Mouse (Mus musculus) MEL (cell line): ENCODE measurements around the gene Tcf25. TPM values are rescaled to one million over a fixed set of nuclear protein-coding genes. Genes with fewer than 3 reads are reported as not detected.

Source experiments
- DNase-seq: peaks from one replicate; pipeline ENCODE4 v3.0.0; 2011; ENCODE audit warnings: low read depth, low spot score
- H3K27ac ChIP-seq: 2 replicates; pipeline ENCODE4 v1.5.1; 2012; ENCODE audit warnings: low read depth, mild to moderate bottlenecking, control low read depth, low read length, moderate library complexity; ENCODE audit not compliant: control insufficient read depth
- H3K27me3 ChIP-seq, 2 experiments: fragments of 150-350 bp in 1 of 2; sonication (generic) in 1 of 2; 2 replicates each; pipeline ENCODE4 v1.6.1; 2012; ENCODE audit warnings: low read length in 2 of 2, mild to moderate bottlenecking in 2 of 2, improper control_type of control experiment in 1 of 2, moderate library complexity in 1 of 2; ENCODE audit not compliant: insufficient read depth in 2 of 2, control insufficient read depth in 1 of 2
- H3K36me3 ChIP-seq, 2 experiments: 2 replicates each; pipeline ENCODE4 v1.6.1; 2012 to 2014; ENCODE audit warnings: low read length in 2 of 2, improper control_type of control experiment in 1 of 2, inconsistent platforms in 1 of 2, mild to moderate bottlenecking in 1 of 2; ENCODE audit not compliant: insufficient read depth in 2 of 2, control insufficient read depth in 1 of 2
- H3K4me1 ChIP-seq, 2 experiments: fragments of 150-350 bp in 1 of 2; sonication (generic) in 1 of 2; 2 replicates each; pipeline ENCODE4 v1.6.1; 2012; ENCODE audit warnings: low read length in 2 of 2, improper control_type of control experiment in 1 of 2, mild to moderate bottlenecking in 1 of 2; ENCODE audit not compliant: insufficient read depth in 2 of 2, control insufficient read depth in 1 of 2
- H3K4me3 ChIP-seq, 2 experiments: fragments of 150-350 bp in 1 of 2; sonication (generic) in 1 of 2; 2 replicates each; pipeline ENCODE4 v1.5.1; 2012; ENCODE audit warnings: low read depth in 2 of 2, low read length in 2 of 2, mild to moderate bottlenecking in 2 of 2, moderate library complexity in 2 of 2, control low read depth in 1 of 2, improper control_type of control experiment in 1 of 2; ENCODE audit not compliant: control insufficient read depth in 1 of 2, insufficient read depth in 1 of 2
- H3K79me2 ChIP-seq: 2 replicates; pipeline ENCODE4 v1.6.1; 2012; ENCODE audit warnings: mild to moderate bottlenecking, low read length, moderate library complexity; ENCODE audit not compliant: control insufficient read depth, poor library complexity, insufficient read depth
- H3K9ac ChIP-seq: 2 replicates; pipeline ENCODE4 v1.6.1; 2012; ENCODE audit warnings: low read depth, mild to moderate bottlenecking, control low read depth, low read length, moderate library complexity; ENCODE audit not compliant: control insufficient read depth, poor library complexity, severe bottlenecking
- H3K9me3 ChIP-seq: fragments of 150-350 bp; sonication (generic); replicated peaks from 2 replicates; pipeline ENCODE4 v1.6.1; 2012; ENCODE audit warnings: mild to moderate bottlenecking, low read length, improper control_type of control experiment, moderate library complexity; ENCODE audit not compliant: insufficient read depth
- CHD1 ChIP-seq: IDR thresholded peaks from 2 replicates; pipeline ENCODE4 v1.6.1; 2012; ENCODE audit warnings: low read depth, mild to moderate bottlenecking, inconsistent platforms, low read length, improper control_type of control experiment
- CHD2 ChIP-seq: IDR thresholded peaks from 2 replicates; pipeline ENCODE4 v1.6.1; 2011; ENCODE audit warnings: low read length, improper control_type of control experiment
- CTCF ChIP-seq, 3 experiments: IDR thresholded peaks in 2 of 3; conservative IDR thresholded peaks in 1 of 3; 2 replicates each; pipeline ENCODE4 v1.5.1; 2011 to 2012; ENCODE audit warnings: low read length in 3 of 3, low read depth in 2 of 3, mild to moderate bottlenecking in 2 of 3, improper control_type of control experiment in 1 of 3, inconsistent platforms in 1 of 3, mixed read lengths in 1 of 3, moderate library complexity in 1 of 3; ENCODE audit not compliant: control insufficient read depth in 1 of 3, insufficient read depth in 1 of 3, poor library complexity in 1 of 3, severe bottlenecking in 1 of 3
- E2F4 ChIP-seq: IDR thresholded peaks from 2 replicates; pipeline ENCODE4 v1.6.1; 2011; ENCODE audit warnings: low read depth, low read length, improper control_type of control experiment, borderline replicate concordance
- ELF1 ChIP-seq: IDR thresholded peaks from 2 replicates; pipeline ENCODE4 v1.6.1; 2014; ENCODE audit warnings: low read depth, mild to moderate bottlenecking, inconsistent platforms, low read length, improper control_type of control experiment, moderate library complexity
- EP300 ChIP-seq, 2 experiments: IDR thresholded peaks; 2 replicates each; pipeline ENCODE4 v1.6.1; 2011; ENCODE audit warnings: improper control_type of control experiment in 2 of 2, low read length in 2 of 2, low read depth in 1 of 2, mild to moderate bottlenecking in 1 of 2
- ETS1 ChIP-seq: IDR thresholded peaks from 2 replicates; pipeline ENCODE4 v1.6.1; 2012; ENCODE audit warnings: low read depth, mild to moderate bottlenecking, inconsistent platforms, low read length, improper control_type of control experiment, moderate library complexity
- GABPA ChIP-seq: IDR thresholded peaks from 2 replicates; pipeline ENCODE4 v1.6.1; 2012; ENCODE audit warnings: low read depth, mild to moderate bottlenecking, inconsistent platforms, low read length, improper control_type of control experiment, moderate library complexity
- KAT2A ChIP-seq: conservative IDR thresholded peaks from 2 replicates; pipeline ENCODE4 v1.6.1; 2012; ENCODE audit warnings: low read depth, low read length, improper control_type of control experiment, inconsistent platforms
- MAX ChIP-seq: IDR thresholded peaks from 2 replicates; pipeline ENCODE4 v1.6.1; 2011; ENCODE audit warnings: low read length, improper control_type of control experiment
- MXI1 ChIP-seq: IDR thresholded peaks from 2 replicates; pipeline ENCODE4 v1.6.1; 2011; ENCODE audit warnings: mild to moderate bottlenecking, low read depth, low read length, improper control_type of control experiment
- MYC ChIP-seq: IDR thresholded peaks from 2 replicates; pipeline ENCODE4 v1.6.1; 2011; ENCODE audit warnings: low read depth, mild to moderate bottlenecking, low read length, improper control_type of control experiment, moderate library complexity
- NRF1 ChIP-seq: IDR thresholded peaks from 2 replicates; pipeline ENCODE4 v1.6.1; 2014; ENCODE audit warnings: low read depth, mild to moderate bottlenecking, inconsistent platforms, low read length, improper control_type of control experiment, moderate library complexity; ENCODE audit not compliant: poor library complexity, insufficient read depth, severe bottlenecking
- POLR2A ChIP-seq, 2 experiments: IDR thresholded peaks; 2 replicates each; pipeline ENCODE4 v1.6.1; 2011 to 2012; ENCODE audit warnings: low read length in 2 of 2, mild to moderate bottlenecking in 2 of 2, control low read depth in 1 of 2, improper control_type of control experiment in 1 of 2, low read depth in 1 of 2, moderate library complexity in 1 of 2; ENCODE audit not compliant: control insufficient read depth in 1 of 2, insufficient read depth in 1 of 2, poor library complexity in 1 of 2
- POLR2AphosphoS2 ChIP-seq: IDR thresholded peaks from 2 replicates; pipeline ENCODE4 v1.6.1; 2011; ENCODE audit warnings: low read length, improper control_type of control experiment
- POLR2AphosphoS5 ChIP-seq: IDR thresholded peaks from 2 replicates; pipeline ENCODE4 v1.6.1; 2012; ENCODE audit warnings: low read depth, borderline replicate concordance, mild to moderate bottlenecking, inconsistent platforms, low read length, moderate library complexity, mixed read lengths
- RAD21 ChIP-seq: IDR thresholded peaks from 2 replicates; pipeline ENCODE4 v1.6.1; 2011; ENCODE audit warnings: mild to moderate bottlenecking, low read depth, low read length, improper control_type of control experiment
- TCF12 ChIP-seq: IDR thresholded peaks from 2 replicates; pipeline ENCODE4 v1.6.1; 2014; ENCODE audit warnings: low read depth, mild to moderate bottlenecking, inconsistent platforms, low read length, improper control_type of control experiment, moderate library complexity
- UBTF ChIP-seq: IDR thresholded peaks from 2 replicates; pipeline ENCODE4 v1.6.1; 2012; ENCODE audit warnings: low read depth, mild to moderate bottlenecking, inconsistent platforms, low read length, improper control_type of control experiment, moderate library complexity, borderline replicate concordance; ENCODE audit not compliant: insufficient read depth
- ZMIZ1 ChIP-seq: IDR thresholded peaks from 2 replicates; pipeline ENCODE4 v1.6.1; 2012; ENCODE audit warnings: low read depth, mild to moderate bottlenecking, inconsistent platforms, low read length, improper control_type of control experiment, moderate library complexity
- polyA plus RNA-seq, 2 experiments: library from polyadenylated mRNA; stranded (reverse) in 1 of 2; unstranded in 1 of 2; fragments of >175 nt in 1 of 2; fragments of >200 nt in 1 of 2; gene quantifications; 2 replicates each; pipeline versions ENCODE4 v1.2.1 to v1.2.4; 2012; ENCODE audit warnings: low replicate concordance in 2 of 2, low read depth in 1 of 2; ENCODE audit not compliant: insufficient read length in 2 of 2, insufficient read depth in 1 of 2, missing spikeins in 1 of 2
- total RNA-seq: library from RNA; depleted of rRNA; stranded (reverse); fragments of 300-350 nt; gene quantifications from 2 replicates; pipeline ENCODE4 v1.2.3, GENCODE M21; 2012

Tcf25 gene
- total and polyA plus RNA-seq, 3 experiments = 107 to 327 TPM; not detected in 1

DNA sequence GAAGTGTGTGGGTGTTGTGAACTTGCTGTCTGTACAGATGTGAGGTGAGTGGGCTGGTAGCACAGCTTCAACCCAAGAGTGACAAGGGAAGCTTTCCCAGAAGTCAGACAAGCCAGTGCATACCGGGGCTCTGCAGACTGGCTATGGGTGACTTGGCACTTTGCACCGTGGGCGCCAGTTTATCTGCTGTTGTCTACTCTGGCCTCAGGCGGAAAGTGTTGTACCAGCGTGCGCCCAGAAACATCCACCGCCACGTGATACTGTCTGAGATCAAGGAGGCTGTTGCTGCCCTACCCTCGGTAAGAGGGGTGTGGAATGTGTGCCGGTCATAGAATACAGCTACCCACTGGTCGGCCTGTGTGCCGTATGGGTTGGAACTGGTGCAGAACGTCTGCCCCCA is 24.8 kb downstream of the Tcf25 start:
- H3K27me3 ChIP-seq = no peaks in the 10 kb centered on the region
- no peaks in the 10 kb centered on the region for H3K4me1 ChIP-seq
- no peak overlapping the region for H3K9ac ChIP-seq
- DNase-seq = no peak
- no peaks in the 10 kb centered on the region for H3K9me3 ChIP-seq
- H3K27ac ChIP-seq = no peak overlapping the region
- no peaks in the 10 kb centered on the region for H3K79me2 ChIP-seq
- TF ChIP-seq POLR2A (IDR thresholded peaks at IDR 0.05; ENCODE audit: control insufficient read depth in 1 of 2, insufficient read depth in 1 of 2, low read depth in 1 of 2, low read length in 2 of 2, poor library complexity in 1 of 2) = 0 out of 4 replicates have a peak, but pooled peaks of 1 of the 2 experiments have one; percentile 2
- no peak for TF ChIP-seq TCF12
- TF ChIP-seq CTCF (IDR thresholded peaks at IDR 0.05 in 2 of 3, conservative IDR thresholded peaks at IDR 0.05 in 1 of 3; ENCODE audit: control insufficient read depth in 1 of 3, insufficient read depth in 1 of 3, low read depth in 2 of 3, low read length in 3 of 3, poor library complexity in 1 of 3, severe bottlenecking in 1 of 3) = no peak
- TF ChIP-seq ZMIZ1 = no peak
- TF ChIP-seq E2F4 = no peak
- no peak overlapping the region for H3K4me3 ChIP-seq
- peaks cover 0 to 7% of the 10 kb centered on the region in 2 experiments; a peak in 2 of 4 replicates for H3K36me3 ChIP-seq

DNA sequence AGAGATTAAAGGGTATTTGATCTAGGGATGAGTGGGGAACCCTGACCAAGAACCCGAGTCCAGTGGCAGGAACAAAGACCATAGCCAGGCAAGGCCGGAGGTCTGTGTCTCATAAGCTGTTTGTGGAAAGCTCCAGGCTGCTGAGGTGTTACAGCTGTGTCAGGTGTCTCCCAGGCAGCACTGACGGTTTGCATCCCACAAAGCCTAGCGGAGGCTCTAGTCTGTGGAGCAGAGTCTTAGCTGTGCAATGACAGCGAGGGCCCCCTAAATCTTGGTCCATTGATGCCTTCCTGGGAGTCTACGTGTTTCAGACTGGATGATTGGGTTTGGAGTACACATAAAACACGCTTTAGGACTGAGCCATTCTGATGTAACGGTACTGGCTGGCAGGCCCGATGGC is 28.4 kb downstream of the Tcf25 start:
- Histone ChIP-seq H3K27ac (no peak overlapping the region), H3K9me3 (no peaks in the 10 kb centered on the region)
- no peak for TF ChIP-seq KAT2A
- no peak for TF ChIP-seq NRF1
- no peak for TF ChIP-seq ETS1
- no peak for TF ChIP-seq POLR2AphosphoS5
- no peak for TF ChIP-seq MXI1
- TF ChIP-seq, all 39 proteins: peak for 0
- Histone ChIP-seq H3K36me3 (peaks cover under 1 to 2% of the 10 kb centered on the region in 2 experiments; a peak in 3 of 4 replicates), H3K27me3 (no peaks in the 10 kb centered on the region), H3K9ac (no peak overlapping the region), H3K79me2 (no peaks in the 10 kb centered on the region), H3K4me1 (peaks cover 0 to under 1% of the 10 kb centered on the region in 2 experiments; a peak in 3 of 4 replicates), H3K4me3 (no peak overlapping the region)
- no peak for DNase-seq

DNA sequence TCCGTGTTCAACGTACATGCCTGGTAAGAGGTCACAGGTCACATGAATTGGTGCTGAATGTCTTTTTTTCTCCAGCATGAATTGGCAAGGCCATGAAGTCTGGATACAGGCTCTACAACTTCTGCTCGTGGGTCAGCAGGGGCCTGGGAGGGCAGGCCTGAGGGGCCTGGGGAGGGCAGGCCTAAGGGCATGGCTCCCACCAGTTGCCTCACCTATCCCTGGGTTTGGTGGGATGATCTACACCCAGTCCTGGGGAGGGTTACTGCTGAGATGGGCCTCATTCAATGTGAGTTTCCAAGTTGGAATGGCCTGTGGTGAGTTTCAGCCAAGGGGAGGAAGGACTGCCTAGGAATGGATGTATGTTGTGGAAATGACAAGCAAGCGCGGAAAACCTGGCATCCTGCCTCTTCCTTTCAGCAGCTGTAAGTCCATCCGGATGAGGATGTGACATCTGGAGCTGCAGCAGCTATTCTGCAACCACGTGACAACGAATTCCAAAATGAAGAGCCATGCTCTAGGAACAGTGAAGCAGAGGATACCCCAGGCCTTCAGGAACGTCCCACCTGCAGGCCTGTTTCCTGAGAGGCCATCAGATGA is 29.3 kb downstream of the Tcf25 start:
- peaks cover 2 to 8% of the 10 kb centered on the region in 2 experiments; a peak in 2 of 4 replicates for H3K36me3 ChIP-seq
- no peaks in the 10 kb centered on the region for H3K27me3 ChIP-seq
- no peak for DNase-seq
- no peak for TF ChIP-seq ZMIZ1
- no peak for TF ChIP-seq ELF1
- TF ChIP-seq MXI1 = no peak
- no peak for TF ChIP-seq NRF1
- no peak for TF ChIP-seq KAT2A
- TF ChIP-seq RAD21 = no peak
- TF ChIP-seq MAX = no peak
- TF ChIP-seq GABPA = no peak
- no peak for TF ChIP-seq EP300 (IDR thresholded peaks at IDR 0.05; ENCODE audit: low read depth in 1 of 2, low read length in 2 of 2)
- no peak for TF ChIP-seq UBTF
- no peak for TF ChIP-seq TCF12
- TF ChIP-seq CHD1 = no peak
- no peak for TF ChIP-seq MYC
- TF ChIP-seq POLR2AphosphoS2 = no peak
- TF ChIP-seq CHD2 = no peak
- H3K9ac ChIP-seq = no peak overlapping the region
- H3K4me1 ChIP-seq = peaks cover 0 to 10% of the 10 kb centered on the region in 2 experiments; a peak in 3 of 4 replicates
- H3K4me3 ChIP-seq = no peak overlapping the region
- H3K9me3 ChIP-seq = no peaks in the 10 kb centered on the region
- no peaks in the 10 kb centered on the region for H3K79me2 ChIP-seq
- no peak overlapping the region for H3K27ac ChIP-seq
